Mouse (Mus musculus) left cerebral cortex, adult 2 months (tissue): ENCODE data around the gene Uba3. TPM values are rescaled to one million over a fixed set of nuclear protein-coding genes. Genes with fewer than 3 reads are reported as not detected.

Experiments used
- DNase-seq, 2 experiments: peaks; one replicate each; pipeline ENCODE4 v3.0.0; 2021 to 2022; ENCODE audit warnings: low spot score in 2 of 2, mixed read lengths in 1 of 2; ENCODE audit errors: extremely low spot score in 1 of 2
- H3K27ac ChIP-seq: fragments of 200-600 bp; 2 replicates; pipeline ENCODE4 v1.8.1; 2022
- H3K4me3 ChIP-seq: fragments of 200-600 bp; 2 replicates; pipeline ENCODE4 v1.8.1; 2022
- CTCF ChIP-seq: fragments of 200-600 bp; IDR thresholded peaks from 2 replicates; pipeline ENCODE4 v1.8.1; 2022; ENCODE audit warnings: antibody characterized with exemption, mild to moderate bottlenecking, moderate library complexity
- intact Hi-C: fragments of 180-260 bp; cut with DNase I; formaldehyde crosslinking; loops from one replicate; pipeline ENCODE4 v1.15.1; 2025
- total RNA-seq, 2 experiments: library from RNA; stranded (reverse); gene quantifications; 2 replicates each; pipeline ENCODE4 v1.2.3; 2021

Gene Uba3
- total RNA-seq, 2 experiments from 2014 or later: 77.3 to 79.0 TPM

- H3K4me3 ChIP-seq: no peak overlapping the region
- DNase-seq: no peak
- H3K27ac ChIP-seq: no peak overlapping the region
- intact Hi-C loops: no loop called here
- no peak for TF ChIP-seq CTCF
Measured at GRCm38 (mm10) chr6:97209751-97210150, 4.3 kb upstream of the Uba3 start.

GRCm38 (mm10) chr6:97209201-97209600 is 3.8 kb upstream of the Uba3 start:
- H3K27ac ChIP-seq: no peak overlapping the region
- TF ChIP-seq CTCF: no peak
- no peak overlapping the region for H3K4me3 ChIP-seq
- no peak for DNase-seq
- intact Hi-C loops: no loop called here

DNA sequence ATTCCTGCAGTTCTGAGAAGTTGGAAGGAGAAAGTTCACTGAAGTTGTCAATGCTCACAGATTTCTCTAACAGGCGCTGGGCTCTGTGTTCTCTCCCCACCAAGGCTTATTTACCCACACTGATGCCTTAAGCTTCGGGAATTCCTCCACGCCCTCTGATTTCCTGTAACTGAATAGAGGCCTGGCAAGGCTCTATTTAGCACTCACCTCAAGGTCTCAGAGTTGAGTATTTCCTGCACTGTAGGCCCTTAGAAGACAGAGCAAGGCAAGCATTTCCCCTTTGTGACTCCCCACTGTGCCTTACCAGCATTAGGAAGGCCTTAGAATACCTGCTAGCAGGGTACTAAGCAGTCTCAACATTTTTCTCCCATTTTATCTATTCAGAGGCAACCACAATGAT is 3.0 kb upstream of the Uba3 start:
- no peak for DNase-seq
- Histone ChIP-seq H3K27ac (peak overlapping the region; percentile 19; the same call in 1 of the 2 replicates), H3K4me3 (no peak overlapping the region)
- TF ChIP-seq CTCF: no peak
- intact Hi-C loops: no loop called here

DNA sequence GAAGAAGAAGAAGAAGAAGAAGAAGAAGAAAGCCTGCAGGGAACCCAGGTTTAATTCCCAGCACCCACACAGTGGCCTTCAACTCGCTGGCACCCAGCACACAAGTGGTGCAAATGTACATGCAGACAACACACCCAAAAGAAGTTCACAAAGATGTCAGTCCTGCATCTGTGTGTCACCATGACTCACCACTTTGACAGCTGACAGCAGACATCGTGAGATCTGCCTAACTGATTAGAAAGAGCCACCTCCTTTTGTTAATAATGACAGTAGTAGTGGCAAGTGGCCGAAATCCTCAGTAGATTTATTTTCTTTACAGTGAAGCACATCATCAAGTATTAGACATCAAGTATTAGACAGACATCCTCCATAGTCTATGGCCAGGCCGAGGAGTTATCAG is 1.6 kb upstream of the Uba3 start:
- Histone ChIP-seq H3K4me3 (no peak overlapping the region), H3K27ac (no peak overlapping the region)
- intact Hi-C loops: no loop called here
- DNase-seq: no peak
- no peak for TF ChIP-seq CTCF

DNA sequence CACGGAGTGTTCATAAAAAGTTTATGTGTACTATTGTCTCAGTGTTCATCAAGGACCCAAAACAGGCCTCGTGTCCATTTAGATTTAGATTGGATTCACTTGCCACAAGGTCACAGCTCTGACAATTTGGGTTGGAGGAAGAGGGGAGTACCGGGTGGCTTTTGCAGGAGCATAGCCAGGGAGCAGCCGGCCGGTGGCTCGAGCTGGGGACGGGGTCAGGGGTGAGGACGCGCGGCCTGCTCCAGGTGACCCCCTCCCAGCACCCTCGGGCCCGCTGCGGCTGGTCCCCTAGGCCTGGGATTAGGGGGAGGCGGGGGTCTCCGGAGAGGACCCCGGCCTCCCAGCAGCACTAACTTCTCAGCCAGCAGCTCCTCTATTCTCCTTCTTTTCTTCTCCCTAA is 495 bp downstream of the Uba3 start:
- DNase-seq: peak in 1 of 2 experiments; percentile 40
- TF ChIP-seq CTCF: no peak
- Histone ChIP-seq H3K27ac (peak overlapping the region; percentile 78), H3K4me3 (peak overlapping the region; percentile 91)
- intact Hi-C loops: no loop called here

DNA sequence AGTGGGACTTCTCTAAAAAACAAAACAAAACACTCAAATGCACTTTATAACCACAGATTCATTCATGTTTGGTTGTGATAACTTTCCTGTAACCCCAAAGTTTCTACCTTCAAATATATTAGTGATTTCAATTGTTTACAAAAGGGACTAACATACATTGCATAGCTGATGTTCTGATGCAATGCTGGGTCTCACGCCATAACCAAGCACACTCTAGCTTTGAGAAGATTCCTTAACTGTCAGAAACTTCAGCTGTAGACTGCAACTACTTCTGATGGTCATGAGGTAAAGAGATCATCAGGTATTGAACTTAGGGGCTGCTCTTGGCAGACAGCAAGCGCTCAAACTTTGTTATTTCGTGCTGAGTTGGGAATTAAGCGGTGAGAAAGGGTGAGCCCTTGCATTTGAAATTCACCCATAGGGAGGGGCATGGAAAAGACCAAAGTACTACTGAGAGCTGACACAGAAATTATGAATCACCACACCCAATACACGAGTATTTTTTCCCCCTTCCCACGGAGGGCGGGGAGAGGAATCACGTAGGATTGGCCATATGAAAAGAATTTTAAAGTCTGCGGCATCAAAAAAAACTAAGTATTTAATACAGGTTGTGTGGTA is 1.1 kb downstream of the Uba3 start:
- TF ChIP-seq CTCF: no peak
- H3K27ac ChIP-seq: no peak overlapping the region
- peak overlapping the region; percentile 91 for H3K4me3 ChIP-seq
- DNase-seq: no peak
- intact Hi-C loops: no loop called here

- intact Hi-C loops: loop anchor here (2.0 kb wide), 1 partner anchor 24 kb away; the partner anchor contains the start of gene Tmf1
- H3K4me3 ChIP-seq: no peak overlapping the region
- DNase-seq: no peak
- TF ChIP-seq CTCF: no peak
- H3K27ac ChIP-seq: no peak overlapping the region
Measured at GRCm38 (mm10) chr6:97202477-97202876, 3.0 kb downstream of the Uba3 start.

- intact Hi-C loops: no loop called here
- DNase-seq: no peak
- Histone ChIP-seq H3K27ac (no peak overlapping the region), H3K4me3 (no peak overlapping the region)
- peak; percentile 21 for TF ChIP-seq CTCF
Measured at GRCm38 (mm10) chr6:97200437-97200836, 5.0 kb downstream of the Uba3 start.

- Histone ChIP-seq H3K27ac (peak overlapping the region; percentile 97), H3K4me3 (peak overlapping the region; percentile 93)
- intact Hi-C loops: loop anchor here (2.0 to 10.0 kb wide), 2 partner anchors 23 to 345 kb away; no protein-coding TSS in a partner anchor
- TF ChIP-seq CTCF: no peak
- peak in 1 of 2 experiments; percentile 19 for DNase-seq
Measured at GRCm38 (mm10) chr6:97179367-97179828, 26.0 kb downstream of the Uba3 start.

DNA sequence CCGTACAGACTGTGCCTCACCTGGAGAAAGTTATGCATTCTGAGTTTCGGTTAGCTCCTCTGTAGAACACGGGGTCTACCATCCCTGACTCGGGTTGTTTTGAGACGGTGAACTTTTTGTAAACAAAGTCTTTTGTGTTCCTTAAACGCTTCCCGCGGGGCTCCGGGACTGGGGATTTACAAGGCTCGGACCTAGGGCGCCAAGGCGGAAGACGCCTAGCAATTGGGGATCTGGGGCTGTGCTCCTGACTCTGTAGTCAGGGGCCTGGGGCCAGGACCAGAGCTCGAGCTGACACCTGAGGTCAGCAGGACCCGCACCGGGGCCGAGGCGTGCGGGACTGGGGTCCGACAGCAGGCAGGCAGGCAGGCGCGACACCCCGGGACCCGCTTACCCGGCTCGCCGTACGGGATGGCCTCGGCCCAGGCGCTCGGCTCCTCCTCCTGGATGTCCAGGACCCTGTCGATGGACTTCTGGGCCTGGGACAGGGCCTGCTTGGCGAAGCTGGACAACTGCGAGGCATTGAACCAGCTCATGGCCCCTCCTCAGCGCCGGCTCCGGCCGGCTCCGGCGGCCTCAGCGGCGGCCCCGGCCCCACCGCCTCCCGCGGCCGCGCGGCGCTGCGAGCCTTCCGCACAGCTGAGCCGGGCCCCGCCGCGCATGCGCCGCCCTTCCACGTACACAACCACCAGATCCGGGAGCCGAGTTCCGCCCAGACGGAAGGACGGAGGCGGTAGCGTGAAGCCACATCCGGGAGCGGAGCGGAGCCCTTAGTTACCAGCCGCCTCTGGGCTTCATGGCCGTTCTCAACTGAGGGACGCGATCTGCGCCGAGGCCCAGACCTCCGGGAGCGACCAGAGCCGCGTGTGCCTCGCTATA is 26.7 kb downstream of the Uba3 start, which contains the start of gene Tmf1:
Tmf1 (minus strand) TSS at position 632 of the 876 bp plus-strand sequence.
- TF ChIP-seq CTCF: no peak
- DNase-seq: peak; percentile 96
- peak within 1 kb of the TSS; percentile 93 for H3K4me3 ChIP-seq
- H3K27ac ChIP-seq: peak within 1 kb of the TSS; percentile 97
- intact Hi-C loops: loop anchor here (2.0 to 10.0 kb wide), 2 partner anchors 24 to 346 kb away; no protein-coding TSS in a partner anchor

DNA sequence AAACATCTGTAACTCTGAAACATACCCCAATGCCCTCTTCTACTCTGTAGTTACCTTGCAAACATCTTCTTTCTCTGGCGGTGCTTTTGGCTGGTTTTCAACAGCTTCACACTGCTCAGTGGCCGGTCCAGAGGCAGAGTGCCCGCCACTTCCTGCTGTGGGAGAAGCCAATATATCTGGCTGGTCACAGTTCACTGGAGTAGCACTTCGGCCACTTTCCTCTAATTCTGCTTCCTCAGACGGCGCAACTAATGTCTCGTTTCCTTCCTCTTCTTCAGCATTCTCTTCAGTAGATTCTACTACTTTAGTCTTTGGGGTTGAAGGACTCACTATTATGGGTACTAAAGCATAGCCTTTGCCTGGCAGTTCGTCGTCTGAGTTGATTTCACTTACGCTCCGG is 29.7 kb downstream of the Uba3 start:
- DNase-seq: no peak
- Histone ChIP-seq H3K27ac (no peak overlapping the region), H3K4me3 (no peak overlapping the region)
- no peak for TF ChIP-seq CTCF
- intact Hi-C loops: loop anchor here (10.0 kb wide), 1 partner anchor 349 kb away; no protein-coding TSS in a partner anchor

GRCm38 (mm10) chr6:97150156-97150555 is 55.3 kb downstream of the Uba3 start:
- Histone ChIP-seq H3K4me3 (no peak overlapping the region), H3K27ac (no peak overlapping the region)
- intact Hi-C loops: no loop called here
- no peak for DNase-seq
- peak; percentile 25 for TF ChIP-seq CTCF
